Mouse (Mus musculus) small intestine, adult 2 months (tissue): Measurements from ENCODE around the gene Dffa.

Experiments used
- CTCF ChIP-seq: fragments of 200-500 bp; IDR thresholded peaks from 2 replicates; pipeline ENCODE4 v1.5.1; 2012; ENCODE audit warnings: low read depth, mild to moderate bottlenecking, control low read depth, inconsistent platforms, low read length, moderate library complexity, mixed read lengths; ENCODE audit not compliant: insufficient replicate concordance, insufficient read length; ENCODE audit errors: extremely low read depth
- POLR2A ChIP-seq: fragments of 200-500 bp; IDR thresholded peaks from 2 replicates; pipeline ENCODE4 v1.6.1; 2012; ENCODE audit warnings: low read depth, mild to moderate bottlenecking, control low read depth, inconsistent platforms, low read length, moderate library complexity

DNA sequence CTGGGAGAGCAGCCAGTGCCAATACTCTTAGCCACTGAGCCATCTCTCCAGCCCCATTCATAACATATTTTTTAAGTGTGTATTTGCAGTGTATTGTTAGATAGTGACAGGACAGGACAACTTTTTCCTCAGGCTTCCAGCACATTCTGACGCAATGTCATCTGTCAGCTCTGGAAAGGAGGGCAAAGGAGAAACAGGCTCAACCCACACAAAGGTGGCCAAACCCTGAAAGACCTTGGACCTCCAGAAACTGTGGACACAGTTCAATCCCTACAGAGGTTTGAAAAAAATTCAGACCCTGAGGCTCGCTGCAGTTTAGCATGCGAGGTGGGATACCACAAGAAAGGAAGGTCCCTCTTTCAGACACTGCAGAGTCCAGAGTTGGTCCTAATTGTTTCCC is 6.0 kb upstream of the Dffa start:
- no peak for TF ChIP-seq CTCF
- TF ChIP-seq POLR2A = no peak
